Mouse (Mus musculus) limb, embryonic 14.5 days (tissue): ENCODE measurements around the gene Usp12. TPM values are rescaled to one million over a fixed set of nuclear protein-coding genes. Genes with fewer than 3 reads are reported as not detected.

Experiments
- ATAC-seq: fragments of 200-750 bp; cut with Nextera tagmentation; 2 replicates; pipeline ENCODE4 v1.8.0; 2017; ENCODE audit warnings: low read depth, moderate number of reproducible peaks, moderate TSS enrichment; ENCODE audit not compliant: low FRiP score
- DNase-seq: peaks from one replicate; pipeline ENCODE4 v3.0.0-alpha.2; 2015; ENCODE audit warnings: low spot score
- H3K27ac ChIP-seq: fragments of 300-500 bp; sonication (generic); replicated peaks from 2 replicates; pipeline ENCODE4 v1.5.1; 2014; ENCODE audit warnings: low read depth, mild to moderate bottlenecking, low read length, moderate library complexity, mixed read lengths
- H3K27me3 ChIP-seq: fragments of 300-500 bp; sonication (generic); 2 replicates; pipeline ENCODE4 v1.6.1; 2014; ENCODE audit warnings: low read length, mixed read lengths; ENCODE audit not compliant: control insufficient read depth, insufficient read depth
- H3K36me3 ChIP-seq: fragments of 300-500 bp; sonication (generic); 2 replicates; pipeline ENCODE4 v1.6.1; 2014; ENCODE audit warnings: mild to moderate bottlenecking, low read length, moderate library complexity, mixed read lengths; ENCODE audit not compliant: control insufficient read depth, insufficient read depth
- H3K4me1 ChIP-seq: fragments of 300-500 bp; sonication (generic); 2 replicates; pipeline ENCODE4 v1.6.1; 2014; ENCODE audit warnings: antibody characterized with exemption, low read length, mixed read lengths; ENCODE audit not compliant: control insufficient read depth, insufficient read depth
- H3K4me2 ChIP-seq: fragments of 300-500 bp; sonication (generic); replicated peaks from 2 replicates; pipeline ENCODE4 v1.6.1; 2014; ENCODE audit warnings: low read depth, mild to moderate bottlenecking, low read length, moderate library complexity; ENCODE audit not compliant: severe bottlenecking
- H3K4me3 ChIP-seq: fragments of 300-500 bp; sonication (generic); replicated peaks from 2 replicates; pipeline ENCODE4 v1.5.1; 2014; ENCODE audit warnings: low read length
- H3K9ac ChIP-seq: fragments of 300-500 bp; sonication (generic); 2 replicates; pipeline ENCODE4 v1.6.1; 2014; ENCODE audit warnings: mild to moderate bottlenecking, low read depth, low read length, moderate library complexity; ENCODE audit not compliant: severe bottlenecking
- H3K9me3 ChIP-seq: fragments of 300-500 bp; sonication (generic); 2 replicates; pipeline ENCODE4 v1.6.1; 2016; ENCODE audit warnings: low read length; ENCODE audit not compliant: control insufficient read depth
- POLR2A ChIP-seq: fragments of 200-500 bp; IDR thresholded peaks from 2 replicates; pipeline ENCODE4 v1.8.0; 2012; ENCODE audit warnings: inconsistent platforms, mild to moderate bottlenecking, moderate library complexity, borderline replicate concordance; ENCODE audit not compliant: insufficient read depth, insufficient read length; ENCODE audit errors: extremely low read depth
- WGBS: fragments of 180-500 bp; shearing (Covaris S2); extraction: QIAGEN DNeasy Blood & Tissue Kit; methylation state at CpG from one replicate; pipeline ENCODE4 v1.1.7; 2014; 5-methylcytosine and 5-hydroxymethylcytosine counted together
- polyA plus RNA-seq, 2 experiments: library from polyadenylated mRNA; depleted of rRNA in 1 of 2; stranded (reverse) in 1 of 2; unstranded in 1 of 2; fragments of >200 nt; fragmentation: Nextera tagmentation in 1 of 2; extraction: Ambion mirVana in 1 of 2; gene quantifications; 2 replicates each; pipeline versions ENCODE4 v1.2.1 to v1.2.3; 2012 to 2014

Usp12 gene
- polyA plus RNA-seq, 2 experiments = 11.1 to 22.8 TPM

- Histone ChIP-seq H3K9me3 (no peaks in the 10 kb centered on the region), H3K4me1 (peaks cover 2% of the 10 kb centered on the region; the same call in 1 of the 2 replicates), H3K27ac (no peak overlapping the region), H3K27me3 (no peaks in the 10 kb centered on the region), H3K4me3 (no peak overlapping the region), H3K36me3 (no peaks in the 10 kb centered on the region), H3K4me2 (no peak overlapping the region), H3K9ac (no peak overlapping the region)
- WGBS = 63% methylated on average over 4 of the region's 4 CpGs
- DNase-seq (no peak), ATAC-seq (no peak)
- TF ChIP-seq POLR2A = no peak
Observed at GRCm38 (mm10) chr5:146727006-146727405, 67.8 kb downstream of the Usp12 start.

GRCm38 (mm10) chr5:146724956-146725355 lies 69.8 kb downstream of the Usp12 start:
- Histone ChIP-seq H3K36me3 (no peaks in the 10 kb centered on the region), H3K4me3 (no peak overlapping the region), H3K4me2 (no peak overlapping the region), H3K4me1 (peaks cover 4% of the 10 kb centered on the region; the same call in 1 of the 2 replicates), H3K27me3 (no peaks in the 10 kb centered on the region), H3K9ac (no peak overlapping the region), H3K27ac (no peak overlapping the region), H3K9me3 (no peaks in the 10 kb centered on the region)
- WGBS = 32% methylated on average over 3 of the region's 3 CpGs
- TF ChIP-seq POLR2A = no peak
- ATAC-seq = no peak
- DNase-seq = no peak

- no peak overlapping the region for H3K4me3 ChIP-seq
- no peak overlapping the region for H3K9ac ChIP-seq
- no peak overlapping the region for H3K27ac ChIP-seq
- H3K27me3 ChIP-seq = no peaks in the 10 kb centered on the region
- H3K36me3 ChIP-seq = no peaks in the 10 kb centered on the region
- H3K4me2 ChIP-seq = no peak overlapping the region
- 92% methylated on average over 5 of the region's 5 CpGs for WGBS
- peaks cover 4% of the 10 kb centered on the region; the same call in 1 of the 2 replicates for H3K4me1 ChIP-seq
- no peak for TF ChIP-seq POLR2A
- no peak for DNase-seq
- no peaks in the 10 kb centered on the region; the same call in 1 of the 2 replicates for H3K9me3 ChIP-seq
- no peak for ATAC-seq
Observed at GRCm38 (mm10) chr5:146723452-146723851, 71.4 kb downstream of the Usp12 start.

GRCm38 (mm10) chr5:146722226-146722625 lies 72.6 kb downstream of the Usp12 start:
- no peak for DNase-seq
- no peaks in the 10 kb centered on the region for H3K36me3 ChIP-seq
- no peak overlapping the region for H3K9ac ChIP-seq
- TF ChIP-seq POLR2A = no peak
- 34% methylated on average over 14 of the region's 14 CpGs for WGBS
- H3K4me1 ChIP-seq = peaks cover 4% of the 10 kb centered on the region; the same call in 1 of the 2 replicates
- H3K27me3 ChIP-seq = no peaks in the 10 kb centered on the region
- no peaks in the 10 kb centered on the region; the same call in 1 of the 2 replicates for H3K9me3 ChIP-seq
- no peak overlapping the region for H3K4me3 ChIP-seq
- 0 out of 2 replicates have a peak overlapping the region, but pooled peaks have one; percentile 1 for H3K4me2 ChIP-seq
- no peak overlapping the region for H3K27ac ChIP-seq
- ATAC-seq = peak; percentile 60; the same call in 1 of the 2 replicates

GRCm38 (mm10) chr5:146719584-146720356 lies 75.0 kb downstream of the Usp12 start:
- Histone ChIP-seq H3K36me3 (no peaks in the 10 kb centered on the region), H3K4me2 (no peak overlapping the region), H3K4me3 (no peak overlapping the region), H3K9me3 (no peaks in the 10 kb centered on the region; the same call in 1 of the 2 replicates), H3K27ac (no peak overlapping the region), H3K4me1 (peaks cover 4% of the 10 kb centered on the region; the same call in 1 of the 2 replicates), H3K9ac (no peak overlapping the region), H3K27me3 (no peaks in the 10 kb centered on the region)
- TF ChIP-seq POLR2A = no peak
- no peak for DNase-seq
- ATAC-seq = no peak
- WGBS = 72% methylated on average over 27 of the region's 27 CpGs
